Mouse (Mus musculus) c-Kit-positive CD71-positive TER-119-positive erythroid progenitor cells, embryonic 14.5 days (primary cell): Measurements from ENCODE around the gene Ssmem1.

ENCODE experiments used
- DNase-seq: peaks from one replicate; pipeline ENCODE4 v3.0.0-alpha.2; 2013; ENCODE audit warnings: low spot score

Gene Ssmem1

DNA sequence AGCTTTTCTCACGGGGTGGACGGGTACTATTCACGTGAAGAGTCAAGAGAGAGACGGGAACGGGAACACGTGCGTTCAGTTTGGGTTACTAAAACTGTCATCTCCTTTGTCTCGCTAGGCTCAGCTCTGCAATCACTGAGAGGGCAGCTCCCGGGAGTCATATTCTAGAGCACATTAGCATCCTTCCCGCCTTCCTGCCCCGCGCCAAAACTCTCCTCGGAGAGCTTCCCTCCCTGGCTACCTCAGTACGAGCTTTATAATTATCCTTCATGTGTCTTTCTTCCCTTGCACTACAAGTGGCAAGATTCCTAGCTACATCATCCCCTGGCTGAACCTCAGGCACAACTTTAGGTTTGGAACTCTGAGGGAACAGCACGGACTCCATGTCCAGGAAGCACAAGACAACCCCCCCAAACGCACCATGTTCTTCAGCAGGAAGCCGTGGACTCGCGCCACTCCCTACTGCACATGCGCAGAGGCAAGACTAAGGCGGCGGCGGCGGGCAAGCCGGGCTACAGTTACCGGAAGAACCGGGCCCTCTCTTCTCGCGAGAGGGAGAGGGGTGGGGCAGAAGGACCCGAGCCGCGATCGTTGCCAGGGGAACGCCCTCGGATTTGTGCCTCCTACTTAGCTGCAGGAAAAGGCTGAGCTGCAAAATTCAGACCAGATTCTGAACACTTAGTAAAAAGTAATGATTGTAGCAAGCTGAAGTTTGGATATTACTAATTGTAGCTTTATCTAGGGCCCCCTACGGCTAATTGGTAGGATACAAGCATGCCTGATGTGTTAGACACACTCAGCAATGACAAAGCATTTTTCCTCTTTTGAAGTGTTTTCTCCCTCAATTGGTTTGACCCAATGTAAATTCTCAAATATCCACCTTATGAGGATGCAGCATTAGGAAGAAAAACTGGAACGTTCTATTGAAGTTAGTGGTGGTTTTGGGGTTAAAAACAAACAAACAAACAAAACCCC is at the start of gene Ssmem1, which contains the start of gene Tmem209:
Gene Ssmem1 (plus strand): TSS at position 585 of the 975 bp plus-strand sequence.
Gene Tmem209 (minus strand): TSS at position 519 of the 975 bp plus-strand sequence.
- peak; percentile 98 for DNase-seq

DNA sequence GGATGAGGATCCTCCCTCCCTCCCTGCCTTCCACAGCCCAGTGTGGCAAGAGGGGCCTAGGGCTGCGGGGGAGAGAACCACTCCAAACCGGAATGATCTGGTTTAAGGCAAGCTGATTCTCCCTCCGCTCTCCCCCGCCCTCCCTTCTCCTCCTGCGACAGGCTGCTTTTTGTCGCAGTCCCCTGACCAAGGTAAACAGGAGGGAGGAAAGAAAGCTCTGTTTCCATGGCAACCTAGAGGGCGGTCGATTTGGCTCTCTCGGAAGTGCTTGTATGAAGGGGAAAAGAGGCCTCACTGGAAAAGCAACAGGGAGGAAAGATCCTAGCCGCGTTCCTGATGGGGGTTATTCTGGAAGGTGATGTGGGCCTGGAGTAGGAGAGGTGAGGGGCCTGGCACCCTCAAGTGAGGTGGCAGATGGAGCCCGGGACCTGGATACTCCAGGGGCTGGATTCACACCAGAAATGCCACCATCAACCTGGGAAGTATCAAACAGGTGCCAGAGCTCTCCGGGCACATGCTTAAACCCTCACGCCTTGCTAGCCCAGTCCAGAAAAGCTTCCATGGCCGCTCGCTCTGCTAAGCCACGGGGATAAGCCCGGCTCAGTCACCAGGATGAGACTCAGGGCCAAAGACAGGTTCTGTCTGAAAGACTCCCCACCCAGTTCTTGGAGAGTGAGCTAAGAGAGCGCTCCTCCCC is 48.8 kb upstream of the Ssmem1 start:
- DNase-seq: peak; percentile 17

DNA sequence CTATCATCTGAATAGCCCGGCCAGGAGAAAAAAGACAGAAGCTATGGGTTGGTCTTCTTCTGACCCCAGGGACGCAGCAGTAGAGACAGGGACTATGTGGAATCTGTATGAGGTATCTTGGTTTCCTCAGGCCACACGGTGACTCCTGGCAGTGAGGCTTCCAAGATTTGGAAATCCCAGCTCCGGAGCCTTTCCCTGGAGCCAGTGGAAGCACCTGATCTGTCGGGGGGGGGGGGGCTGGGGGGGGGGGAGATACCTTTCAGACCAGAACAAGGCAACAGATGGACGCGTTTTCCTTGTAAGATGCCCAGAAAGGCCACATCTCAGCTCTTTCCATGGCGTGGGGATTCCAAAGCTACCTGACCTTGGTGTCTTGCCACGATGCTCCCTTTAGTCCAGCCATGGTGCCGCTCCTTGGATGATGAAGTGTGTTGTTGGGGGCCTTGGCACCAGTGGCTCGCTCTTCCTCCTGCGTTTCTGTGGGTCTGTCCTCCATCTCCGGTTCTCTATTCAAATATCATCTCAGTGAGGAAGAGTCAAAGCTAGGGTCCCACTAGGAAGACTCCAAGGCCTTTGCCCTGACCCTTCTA is 47.8 kb upstream of the Ssmem1 start:
- no peak for DNase-seq

DNA sequence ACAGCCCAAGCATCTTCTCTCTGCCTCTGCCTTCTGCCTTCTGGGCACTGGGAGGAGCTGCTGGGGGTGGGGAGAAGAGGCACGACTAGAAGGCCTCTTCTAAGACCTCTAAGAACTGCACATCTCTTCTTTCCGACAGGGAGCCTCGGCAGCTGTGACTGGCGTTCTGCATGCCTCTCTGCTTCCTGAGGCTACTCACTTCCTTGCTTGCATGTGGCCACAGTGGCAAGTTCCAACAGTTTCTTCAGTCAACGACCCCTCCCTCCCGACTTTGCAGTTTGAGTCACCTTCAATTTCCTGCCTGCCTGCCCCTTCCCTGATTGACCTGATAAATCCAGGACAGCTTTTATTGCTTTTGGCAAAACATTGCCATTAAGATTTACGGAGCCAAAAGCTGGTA is 46.8 kb upstream of the Ssmem1 start:
- DNase-seq: no peak

DNA sequence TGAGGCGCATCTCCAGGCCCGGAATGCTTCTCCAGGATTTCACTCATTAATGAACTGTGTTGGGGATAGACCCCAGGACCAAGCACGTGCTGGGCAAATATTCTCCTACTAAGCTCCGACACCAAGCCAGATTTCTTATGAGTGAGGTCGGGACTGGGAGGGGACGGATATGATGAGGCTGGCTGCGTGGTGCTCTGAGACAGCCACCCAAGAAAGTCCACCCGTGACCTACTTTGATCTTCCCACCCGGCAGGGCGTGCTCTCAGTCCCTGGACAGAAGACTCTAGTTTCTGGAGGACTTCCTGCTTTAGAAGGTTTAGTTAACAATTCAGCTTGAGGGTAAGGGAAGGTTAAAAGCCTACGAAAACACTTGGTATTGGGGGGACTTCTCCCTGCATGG is 44.1 kb upstream of the Ssmem1 start:
- DNase-seq: no peak

DNA sequence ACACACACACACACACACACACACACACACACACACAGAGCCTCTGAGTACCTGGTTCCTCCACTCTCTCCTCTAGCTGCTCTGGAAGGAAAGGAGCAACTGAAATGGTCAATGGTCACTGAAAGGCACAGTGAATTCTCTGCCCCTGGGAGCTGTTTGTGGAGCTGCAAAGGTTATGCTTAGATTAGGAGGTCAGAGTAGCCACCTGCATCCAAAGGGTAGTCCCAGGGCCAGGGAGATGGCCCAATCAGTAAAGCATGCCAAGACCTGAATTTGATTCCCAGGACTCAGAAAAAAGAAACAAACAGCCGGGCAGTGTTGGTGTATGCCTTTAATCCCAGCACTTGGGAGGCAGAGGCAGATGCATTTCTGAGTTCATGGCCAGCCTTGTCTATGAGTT is 41.6 kb upstream of the Ssmem1 start:
- DNase-seq: no peak

DNA sequence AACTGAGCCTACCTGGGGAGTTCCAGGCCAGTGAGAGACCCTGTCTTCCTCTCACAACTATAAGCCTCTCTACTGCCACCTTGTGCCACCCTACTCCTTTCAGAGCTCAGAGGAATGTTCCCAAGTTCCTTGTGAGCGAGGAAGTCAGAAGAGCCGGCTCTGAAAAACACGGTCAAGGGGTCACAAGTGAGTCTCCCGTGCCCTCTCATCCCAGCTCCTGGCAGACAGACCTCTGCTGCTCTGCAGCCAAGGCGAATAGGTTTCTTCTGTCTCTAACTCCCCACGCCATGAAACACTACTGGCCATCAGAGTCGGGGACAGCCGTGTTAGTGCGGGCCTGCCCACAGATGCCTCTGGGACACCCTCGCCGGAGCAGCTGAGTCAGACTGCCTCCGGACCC is 41.0 kb upstream of the Ssmem1 start:
- DNase-seq: no peak

DNA sequence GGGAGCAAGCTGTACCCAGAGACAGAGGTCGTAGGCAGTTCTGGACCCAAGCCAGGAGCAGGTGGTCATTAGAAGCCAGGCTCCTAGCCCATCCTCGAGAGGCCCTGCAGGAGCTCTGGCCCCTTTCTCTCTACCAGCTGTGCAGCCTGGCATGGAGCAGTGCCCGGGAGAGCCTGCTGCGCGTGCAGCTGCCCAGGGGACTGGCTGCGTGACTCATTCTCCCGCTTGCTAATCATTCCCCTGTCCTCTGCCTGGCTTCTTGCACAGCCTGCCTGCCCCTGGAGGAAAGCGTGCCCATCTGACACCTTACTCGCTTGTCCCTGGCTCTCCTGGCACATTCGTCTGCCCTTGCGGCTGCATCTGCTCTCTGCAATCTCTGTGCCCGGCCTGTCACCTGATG is 40.3 kb upstream of the Ssmem1 start:
- DNase-seq: no peak

DNA sequence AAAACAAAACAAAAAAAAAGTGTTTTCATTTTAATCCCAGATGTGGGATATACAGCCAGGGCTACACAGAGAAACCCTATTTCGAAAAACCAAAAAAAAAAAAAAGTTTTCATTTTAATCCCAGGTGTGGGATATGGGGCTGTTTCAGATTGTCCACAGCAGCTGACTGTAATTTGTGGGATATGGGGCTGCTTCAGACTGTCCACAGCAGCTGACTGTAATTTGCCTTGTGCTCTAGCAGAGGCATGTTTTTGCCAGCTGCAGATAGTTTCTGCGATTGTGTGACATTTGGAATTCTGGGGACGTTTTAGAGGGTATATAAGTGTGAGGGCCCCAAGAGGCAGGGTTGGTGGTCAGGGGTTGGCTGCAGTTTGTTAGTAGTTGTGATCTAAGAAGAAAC is 37.9 kb upstream of the Ssmem1 start:
- DNase-seq: no peak

DNA sequence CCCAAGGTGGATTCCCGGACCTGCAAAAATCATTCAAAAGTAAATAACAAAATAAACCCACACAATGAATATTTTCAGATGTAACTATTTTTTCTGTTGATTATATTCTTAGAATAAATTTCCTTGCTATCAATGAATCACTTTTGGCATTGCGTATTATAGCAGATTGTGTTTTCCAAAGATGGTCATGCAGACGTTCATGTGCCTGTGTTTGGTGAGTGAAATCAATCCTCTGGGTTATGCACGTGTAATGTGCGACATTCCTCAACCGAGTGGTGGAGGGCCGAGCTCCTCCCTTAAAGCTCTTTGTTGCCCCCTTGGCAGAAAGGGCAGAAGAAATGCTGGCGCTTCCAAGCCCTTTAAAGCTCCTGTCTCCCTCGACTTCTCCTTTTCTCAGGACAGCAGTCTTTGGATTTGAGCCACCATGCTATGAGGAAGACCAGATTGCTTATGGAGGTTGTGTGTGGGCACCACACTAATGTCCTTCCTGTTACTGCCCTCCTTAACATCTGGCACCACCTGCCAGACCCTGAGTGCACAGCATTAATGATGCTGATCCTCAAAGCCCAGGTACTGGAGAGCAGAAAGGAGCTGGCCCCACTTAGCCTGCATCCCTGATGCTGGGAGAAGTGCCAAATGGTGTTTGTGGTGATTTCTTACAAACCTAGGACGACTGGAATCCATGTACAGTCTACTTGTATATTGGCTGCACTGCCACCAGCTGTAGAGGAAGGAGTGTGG is 33.5 kb upstream of the Ssmem1 start:
- DNase-seq: no peak

DNA sequence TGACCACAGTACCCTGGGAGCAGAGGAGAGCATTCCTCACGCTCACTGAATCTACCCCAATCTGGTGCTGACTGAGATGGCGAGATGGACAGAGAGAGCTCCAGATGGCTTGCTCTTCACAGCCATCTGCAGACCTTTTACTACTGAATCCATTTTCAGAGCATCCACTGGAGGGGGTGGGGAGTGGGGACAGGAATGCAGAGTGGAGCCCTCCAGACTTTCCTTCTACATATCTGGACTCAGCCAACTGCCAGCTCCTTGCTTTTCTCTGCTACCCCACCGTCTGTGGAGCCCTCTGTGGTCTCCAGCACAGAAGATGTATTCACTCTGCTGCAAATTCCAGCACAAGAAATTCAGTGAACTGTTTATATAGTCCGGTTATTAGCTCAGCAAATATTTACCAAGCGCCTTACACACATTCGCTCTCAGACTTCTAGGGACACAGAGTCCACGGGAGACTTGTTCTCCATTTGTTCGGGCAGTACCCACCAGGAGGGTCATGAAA is 32.4 kb upstream of the Ssmem1 start:
- DNase-seq: no peak

DNA sequence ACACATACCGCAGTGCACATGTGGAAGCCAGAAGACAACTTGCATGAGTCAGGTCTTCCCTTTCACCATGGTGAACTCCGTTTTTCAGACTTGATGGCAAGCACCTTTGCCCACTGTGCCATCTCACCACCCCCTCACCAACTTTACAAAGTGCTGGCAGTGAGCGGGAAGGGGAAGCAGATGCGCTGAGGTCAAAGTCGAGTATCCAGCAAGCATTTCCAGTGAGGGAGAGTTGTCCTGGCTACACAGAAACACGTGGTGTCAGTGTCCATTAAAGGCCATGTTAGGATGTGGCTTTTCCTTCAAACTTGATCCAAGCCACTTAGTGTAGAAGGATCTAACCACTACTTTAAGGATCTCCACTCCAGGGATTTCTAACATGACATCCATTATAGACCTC is 31.9 kb upstream of the Ssmem1 start:
- DNase-seq: no peak

DNA sequence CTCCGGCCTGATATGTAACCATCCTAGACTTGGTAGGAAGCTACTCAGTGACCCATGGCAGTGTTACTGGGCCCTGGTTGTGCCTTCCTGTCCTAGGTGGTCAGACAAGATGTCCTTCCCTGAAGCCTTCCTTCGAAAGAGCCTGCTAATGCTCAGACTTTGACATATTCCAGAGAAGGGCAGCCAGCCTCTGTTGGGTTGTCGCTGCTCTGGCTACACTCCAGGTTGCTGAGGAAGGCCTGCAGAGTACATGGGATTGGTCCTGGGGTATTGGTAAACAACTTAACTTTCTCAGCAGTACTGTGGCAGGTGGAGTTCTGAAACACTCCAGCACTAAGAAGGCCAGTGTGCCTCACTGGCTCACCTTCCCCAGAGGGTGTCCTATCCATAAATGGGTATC is 30.2 kb upstream of the Ssmem1 start:
- DNase-seq: no peak

DNA sequence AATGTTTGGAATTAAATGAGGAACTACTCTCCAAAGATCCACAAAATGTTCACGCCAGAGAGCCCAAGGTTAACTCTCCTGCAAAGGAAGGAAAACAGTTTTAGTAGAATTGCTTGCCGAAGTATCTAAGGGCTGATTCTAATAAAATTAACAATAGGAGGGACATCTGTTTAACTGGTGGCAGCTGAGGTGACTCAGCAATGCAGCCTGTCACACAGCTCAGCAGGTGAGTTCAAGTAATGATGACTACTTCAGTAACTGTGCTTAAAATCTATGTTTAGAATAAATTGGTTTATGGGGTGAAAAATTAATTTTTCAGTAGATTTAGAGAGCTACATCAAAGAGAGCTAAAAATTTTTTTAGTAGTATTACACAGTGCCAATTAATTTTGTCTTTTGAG is 26.7 kb upstream of the Ssmem1 start:
- DNase-seq: no peak

DNA sequence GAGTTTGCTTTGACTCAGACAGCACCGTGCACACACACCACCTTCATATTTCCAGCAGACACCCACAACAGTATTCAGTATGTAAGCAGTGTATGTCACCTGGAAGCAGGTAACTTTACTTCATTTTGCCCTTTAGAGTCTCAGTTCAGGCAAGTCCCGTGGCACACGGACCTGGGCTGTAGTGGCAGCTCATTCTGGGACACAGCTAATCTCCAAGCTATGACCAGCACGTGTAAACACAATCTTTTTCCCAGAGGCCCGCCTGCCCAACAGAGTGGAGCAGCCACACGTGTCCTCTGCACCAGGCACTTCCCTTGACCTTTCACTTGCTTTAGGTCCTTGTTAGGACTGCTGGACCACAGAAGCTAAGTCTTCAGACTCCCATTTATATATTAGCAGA is 23.1 kb upstream of the Ssmem1 start:
- no peak for DNase-seq

DNA sequence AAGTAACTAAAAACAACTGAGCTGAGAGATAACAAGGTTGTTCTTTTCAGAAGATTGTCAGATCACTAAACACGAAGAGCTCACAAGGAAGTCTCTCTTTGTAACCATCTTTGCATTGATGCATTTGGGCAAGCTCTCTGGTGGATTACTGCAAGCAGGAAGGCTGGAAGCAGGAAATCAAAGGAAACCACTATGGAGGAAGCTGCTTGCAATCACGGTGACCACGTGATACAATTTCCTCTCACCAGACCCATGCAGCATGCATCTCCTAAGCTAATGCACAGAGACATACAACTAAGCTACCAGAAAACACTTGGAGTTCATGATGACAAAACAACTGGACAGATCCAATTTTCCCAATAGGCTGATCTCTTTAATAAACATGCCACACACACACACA is 10.6 kb upstream of the Ssmem1 start:
- DNase-seq: no peak

DNA sequence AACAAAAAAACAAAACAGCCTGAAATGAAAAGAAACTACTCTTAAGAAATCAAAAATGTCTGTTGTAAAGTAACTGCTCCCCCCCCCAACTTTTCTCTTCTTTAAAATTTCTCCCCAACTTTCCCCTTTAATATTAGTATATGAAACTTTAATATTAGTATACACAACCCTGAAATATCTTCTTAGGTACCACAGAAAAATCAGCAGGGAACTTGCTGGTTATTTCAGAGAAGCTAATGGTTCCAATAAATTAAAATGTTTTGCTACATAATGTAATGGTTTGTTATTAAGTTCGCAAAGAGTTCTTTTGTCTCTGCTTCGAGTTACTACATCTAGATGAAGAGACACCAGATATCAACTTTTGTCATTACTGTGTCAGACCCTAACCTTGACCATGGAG is 825 bp upstream of the Ssmem1 start:
- DNase-seq: no peak

DNA sequence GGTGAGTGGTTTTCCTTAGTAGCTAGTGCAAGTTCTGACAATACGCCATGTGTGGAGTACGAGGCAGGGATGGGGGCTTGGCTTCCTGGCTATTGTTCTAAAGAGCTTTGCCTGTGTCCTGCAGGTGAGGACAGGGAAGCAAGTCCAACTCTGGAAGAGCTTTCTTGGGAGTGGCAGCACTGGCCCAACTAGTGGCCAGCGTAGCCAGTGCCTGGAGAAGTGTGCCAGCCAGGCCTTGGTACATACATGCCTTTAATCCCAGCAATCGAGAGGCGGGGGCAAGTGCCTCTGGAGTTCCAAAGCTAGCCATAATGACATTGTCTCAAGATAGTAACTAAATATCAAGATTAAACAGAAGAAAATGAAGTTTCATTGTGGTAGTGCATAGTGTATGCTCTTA is 642 bp downstream of the Ssmem1 start:
- DNase-seq: no peak

DNA sequence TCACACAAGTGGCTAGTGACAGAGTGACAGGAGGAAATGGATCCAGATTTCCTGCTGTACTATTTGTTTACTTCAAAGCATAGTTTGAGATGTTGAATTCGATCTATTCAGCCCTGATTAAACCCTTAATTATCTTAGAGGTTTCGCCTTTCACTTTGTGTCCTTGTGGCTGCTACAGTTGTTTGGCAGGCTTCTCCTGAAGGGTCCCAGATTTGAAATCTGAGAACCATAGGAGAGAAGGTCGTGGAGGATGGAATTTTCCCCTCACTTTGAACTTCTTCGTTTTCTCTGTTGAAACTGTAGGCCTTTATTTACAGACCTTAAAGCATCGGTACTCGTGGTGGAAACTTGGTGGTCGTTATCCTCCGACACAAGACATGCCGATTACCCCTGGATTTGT is 4.6 kb downstream of the Ssmem1 start:
- DNase-seq: no peak

DNA sequence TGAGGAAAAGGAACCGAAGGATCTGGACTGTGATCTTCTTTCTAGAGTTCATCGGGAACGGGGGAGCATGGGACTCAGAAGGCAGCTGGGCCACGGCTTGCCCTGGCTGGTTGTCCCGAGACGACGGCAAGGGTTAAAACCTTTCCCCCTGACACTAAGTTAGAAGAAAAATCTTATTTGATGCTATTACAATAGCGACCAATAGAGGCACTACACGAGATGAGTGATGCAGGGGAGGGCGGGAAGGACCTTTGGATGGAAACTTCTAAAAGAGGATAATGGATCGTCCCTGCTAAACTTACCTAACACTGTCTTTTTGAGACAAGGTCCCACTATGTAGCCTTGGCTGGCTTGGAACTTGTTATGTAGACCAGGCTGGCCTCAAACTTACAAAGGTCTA is 10.8 kb downstream of the Ssmem1 start:
- DNase-seq: no peak

DNA sequence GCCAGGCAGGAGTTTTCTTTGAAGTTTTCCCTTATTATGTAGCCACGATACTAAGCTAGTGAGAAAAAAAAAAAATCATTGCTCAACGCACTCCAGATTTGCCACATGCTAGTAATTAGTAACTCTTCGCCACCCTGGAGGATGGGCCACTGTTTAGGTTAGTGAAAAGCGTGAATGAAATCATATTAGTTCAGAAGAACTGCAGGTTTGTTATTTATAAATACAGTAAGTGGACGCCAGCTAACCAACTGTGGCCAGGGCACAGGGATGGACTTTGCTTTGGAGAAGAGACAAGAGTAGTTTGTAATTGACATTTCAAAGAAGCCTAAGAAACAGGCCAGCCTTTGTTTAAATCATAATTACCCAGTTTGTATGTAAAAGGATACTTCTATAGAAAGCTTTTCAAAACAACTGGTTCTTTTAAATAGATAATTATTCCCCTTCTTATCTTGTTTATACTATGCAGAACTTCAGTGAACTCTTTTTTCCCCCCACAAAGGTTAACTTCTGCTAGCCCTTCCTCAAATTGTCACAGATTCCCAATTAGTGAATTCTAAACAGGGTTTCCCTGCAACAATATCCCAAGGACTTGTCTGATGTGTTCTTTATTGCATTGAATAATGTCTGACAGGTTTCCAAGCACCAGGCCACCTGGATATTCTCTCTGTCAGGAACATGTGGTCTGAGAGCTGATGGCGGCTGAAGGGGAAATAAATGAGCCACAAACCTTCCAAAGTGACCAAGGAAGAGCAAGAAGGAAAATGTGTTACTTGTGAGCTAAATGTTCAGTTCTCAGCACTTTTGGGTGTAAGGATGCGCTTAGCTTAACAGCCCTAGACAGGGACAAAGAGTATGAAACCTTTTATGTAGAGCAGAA is 16.0 kb downstream of the Ssmem1 start:
- no peak for DNase-seq
